Comparison of ENCODE assay signal across 8 mouse cellular contexts in genomic region chr12:44675003-44675402, GRCm38 (mm10).
DNase-seq lines count a peak whose midpoint lies in the region; ATAC-seq and TF ChIP-seq lines count a peak whose summit lies in the region.

No protein-coding gene starts in this region.

- H3K36me3 ChIP-seq in hindbrain, embryonic 11.5 days (ENCODE audit: control insufficient read depth, insufficient read depth, low read length), result no peaks in the 10 kb centered on the region
- H3K36me3 ChIP-seq in hindbrain, embryonic 12.5 days, result no peaks in the 10 kb centered on the region
- H3K36me3 ChIP-seq in midbrain, postnatal 0 days (ENCODE audit: insufficient read depth, low read length), result no peaks in the 10 kb centered on the region
- H3K36me3 ChIP-seq in midbrain, embryonic 10.5 days, result no peaks in the 10 kb centered on the region

- no peak for ATAC-seq in hindbrain, embryonic 11.5 days (ENCODE audit: low FRiP score)
- ATAC-seq in hindbrain, embryonic 12.5 days (ENCODE audit: low FRiP score), result no peak
- no peak for ATAC-seq in midbrain, postnatal 0 days (ENCODE audit: low FRiP score)

- H3K4me3 ChIP-seq in hindbrain, embryonic 11.5 days (ENCODE audit: low read depth, low read length), result no peak overlapping the region
- H3K4me3 ChIP-seq in hindbrain, embryonic 12.5 days, result no peak overlapping the region
- H3K4me3 ChIP-seq in midbrain, postnatal 0 days (ENCODE audit: low read depth, low read length), result no peak overlapping the region
- H3K4me3 ChIP-seq in midbrain, embryonic 10.5 days, result no peak overlapping the region

- no peaks in the 10 kb centered on the region for H3K9me3 ChIP-seq in hindbrain, embryonic 11.5 days (ENCODE audit: control insufficient read depth, low read length)
- H3K9me3 ChIP-seq in hindbrain, embryonic 12.5 days (replicated peaks), result no peaks in the 10 kb centered on the region
- no peaks in the 10 kb centered on the region for H3K9me3 ChIP-seq in midbrain, postnatal 0 days (ENCODE audit: low read length)
- H3K9me3 ChIP-seq in midbrain, embryonic 10.5 days (replicated peaks), result no peaks in the 10 kb centered on the region

- H3K9ac ChIP-seq in hindbrain, embryonic 11.5 days (ENCODE audit: low read depth, low read length), result no peak overlapping the region
- no peak overlapping the region for H3K9ac ChIP-seq in hindbrain, embryonic 12.5 days
- H3K9ac ChIP-seq in midbrain, postnatal 0 days (replicated peaks; ENCODE audit: low read length, poor library complexity, severe bottlenecking), result no peak overlapping the region

- no peaks in the 10 kb centered on the region for H3K27me3 ChIP-seq in hindbrain, embryonic 11.5 days (ENCODE audit: control insufficient read depth, insufficient read depth, low read length)
- no peaks in the 10 kb centered on the region for H3K27me3 ChIP-seq in hindbrain, embryonic 12.5 days
- H3K27me3 ChIP-seq in midbrain, postnatal 0 days (ENCODE audit: insufficient read depth, low read length), result no peaks in the 10 kb centered on the region
- no peaks in the 10 kb centered on the region for H3K27me3 ChIP-seq in midbrain, embryonic 10.5 days (ENCODE audit: low read depth, poor library complexity, severe bottlenecking)

- DNase-seq in hindbrain, embryonic 11.5 days (ENCODE audit: low spot score), result peak; percentile 16
- DNase-seq in midbrain, postnatal 0 days (ENCODE audit: low spot score), result peak; percentile 20
- DNase-seq in midbrain, embryonic 10.5 days (ENCODE audit: low spot score), result no peak
- DNase-seq in embryo, embryonic 10.5 days (ENCODE audit: low spot score), result peak; percentile 57
- peak; percentile 23 for DNase-seq in retina, postnatal 1 day
- DNase-seq in left cerebral cortex, adult 11 months (ENCODE audit: low spot score), result no peak
- no peak for DNase-seq in heart, adult 8-10 months (ENCODE audit: low spot score)

- H3K27ac ChIP-seq in hindbrain, embryonic 11.5 days (ENCODE audit: low read depth, low read length), result no peak overlapping the region
- H3K27ac ChIP-seq in hindbrain, embryonic 12.5 days, result no peak overlapping the region
- no peak overlapping the region for H3K27ac ChIP-seq in midbrain, postnatal 0 days (ENCODE audit: low read depth, low read length)
- H3K27ac ChIP-seq in midbrain, embryonic 10.5 days (replicated peaks), result no peak overlapping the region

- peak; percentile 44 for TF ChIP-seq CTCF in midbrain, postnatal 0 days (IDR thresholded peaks at IDR 0.05)

- H3K4me2 ChIP-seq in hindbrain, embryonic 11.5 days (replicated peaks; ENCODE audit: low read depth, low read length), result no peak overlapping the region
- H3K4me2 ChIP-seq in hindbrain, embryonic 12.5 days (replicated peaks), result no peak overlapping the region
- H3K4me2 ChIP-seq in midbrain, postnatal 0 days (ENCODE audit: low read depth, low read length, poor library complexity, severe bottlenecking), result no peak overlapping the region

- H3K4me1 ChIP-seq in hindbrain, embryonic 11.5 days (replicated peaks; ENCODE audit: control insufficient read depth, insufficient read depth, low read length), result no peaks in the 10 kb centered on the region
- H3K4me1 ChIP-seq in hindbrain, embryonic 12.5 days, result no peaks in the 10 kb centered on the region
- no peaks in the 10 kb centered on the region for H3K4me1 ChIP-seq in midbrain, postnatal 0 days (ENCODE audit: insufficient read depth, low read length)
- no peaks in the 10 kb centered on the region for H3K4me1 ChIP-seq in midbrain, embryonic 10.5 days

Comparison
In these comparisons a context has a peak if more than half of its experiments do, and no peak if none do; other contexts are left out.
1. DNase-seq: peak in hindbrain, embryonic 11.5 days (single experiment), midbrain, postnatal 0 days (single experiment), embryo, embryonic 10.5 days (single experiment) and retina, postnatal 1 day (single experiment); none in midbrain, embryonic 10.5 days (single experiment), left cerebral cortex, adult 11 months (single experiment) and heart, adult 8-10 months (single experiment).